Mouse (Mus musculus) thymus, adult 2 months (tissue): ENCODE results near the gene Ocm.

Experiments used
- CTCF ChIP-seq: fragments of 200-500 bp; IDR thresholded peaks from 2 replicates; pipeline ENCODE4 v1.5.1; 2012; ENCODE audit warnings: mild to moderate bottlenecking, control low read depth, low read length, moderate library complexity, borderline replicate concordance; ENCODE audit not compliant: control insufficient read depth, poor library complexity, insufficient read depth; ENCODE audit errors: extremely low read depth
- POLR2A ChIP-seq: fragments of 200-500 bp; IDR thresholded peaks from 2 replicates; pipeline ENCODE4 v1.6.1; 2012; ENCODE audit warnings: mild to moderate bottlenecking, low read length, control low read depth, moderate library complexity; ENCODE audit not compliant: control insufficient read depth, poor library complexity, insufficient read depth; ENCODE audit errors: extremely low read depth

DNA sequence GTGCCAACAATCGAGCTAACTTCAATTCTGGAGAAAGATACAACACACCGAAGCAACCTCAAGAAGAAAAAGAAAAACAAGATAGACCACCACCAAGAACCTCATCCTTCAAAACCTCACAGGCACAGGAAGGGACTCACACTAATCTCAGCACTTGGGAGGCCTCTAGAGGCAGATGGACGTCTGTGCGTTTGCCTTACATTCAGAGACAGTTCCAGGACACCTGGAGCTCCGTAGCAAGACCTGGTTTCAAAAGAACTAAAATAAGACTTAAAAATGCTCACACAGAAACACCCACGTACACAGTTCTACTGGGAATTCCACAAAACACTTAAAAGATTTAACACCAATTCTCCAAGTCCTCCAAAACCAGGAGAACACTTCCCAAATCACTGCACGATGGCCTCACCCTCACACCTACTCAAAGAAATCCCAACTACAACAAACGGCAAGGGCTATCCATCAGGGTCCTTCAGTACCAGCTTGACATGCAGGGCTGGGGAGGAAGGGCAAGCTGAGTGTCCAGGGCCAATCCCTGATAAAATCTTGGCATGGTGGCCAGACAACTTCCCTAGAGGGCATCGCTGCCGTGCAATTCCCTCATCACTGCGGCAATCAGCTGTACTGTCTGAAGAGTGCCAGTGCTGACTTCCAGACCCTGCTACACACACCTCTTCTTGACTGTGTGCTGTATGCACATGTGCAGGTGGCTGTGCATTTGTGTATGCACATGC, 31.7 kb downstream of the Ocm start:
- no peak for TF ChIP-seq CTCF
- no peak for TF ChIP-seq POLR2A
